Mouse (Mus musculus) embryonic fibroblast, embryonic 13.5 days (primary cell): ENCODE results near the gene Wiz. TPM values are rescaled to one million over a fixed set of nuclear protein-coding genes. Genes with fewer than 3 reads are reported as not detected.

Source experiments
- H3K27ac ChIP-seq: 2 replicates; pipeline ENCODE4 v1.5.1; 2012; ENCODE audit warnings: low read length, control low read depth, inconsistent platforms; ENCODE audit not compliant: insufficient read depth
- H3K4me1 ChIP-seq: 2 replicates; pipeline ENCODE4 v1.6.1; 2011; ENCODE audit warnings: low read length; ENCODE audit not compliant: control insufficient read depth, insufficient read depth
- H3K4me3 ChIP-seq: 2 replicates; pipeline ENCODE4 v1.5.1; 2011; ENCODE audit warnings: mild to moderate bottlenecking, control low read depth, low read length; ENCODE audit not compliant: insufficient read depth
- CTCF ChIP-seq: IDR thresholded peaks from 2 replicates; pipeline ENCODE4 v1.5.1; 2011; ENCODE audit warnings: mild to moderate bottlenecking, control low read depth, low read length, moderate library complexity, borderline replicate concordance; ENCODE audit not compliant: insufficient read depth
- POLR2A ChIP-seq: IDR thresholded peaks from 2 replicates; pipeline ENCODE4 v1.6.1; 2011; ENCODE audit warnings: low read depth, mild to moderate bottlenecking, control low read depth, low read length, moderate library complexity
- polyA plus RNA-seq: library from polyadenylated mRNA; stranded (reverse); fragments of >200 nt; gene quantifications from 2 replicates; pipeline ENCODE4 v1.2.4, GENCODE M21; 2011; ENCODE audit warnings: low read depth; ENCODE audit not compliant: missing spikeins, insufficient read length

Wiz gene
- polyA plus RNA-seq, 1 experiment: 26.1 TPM

DNA sequence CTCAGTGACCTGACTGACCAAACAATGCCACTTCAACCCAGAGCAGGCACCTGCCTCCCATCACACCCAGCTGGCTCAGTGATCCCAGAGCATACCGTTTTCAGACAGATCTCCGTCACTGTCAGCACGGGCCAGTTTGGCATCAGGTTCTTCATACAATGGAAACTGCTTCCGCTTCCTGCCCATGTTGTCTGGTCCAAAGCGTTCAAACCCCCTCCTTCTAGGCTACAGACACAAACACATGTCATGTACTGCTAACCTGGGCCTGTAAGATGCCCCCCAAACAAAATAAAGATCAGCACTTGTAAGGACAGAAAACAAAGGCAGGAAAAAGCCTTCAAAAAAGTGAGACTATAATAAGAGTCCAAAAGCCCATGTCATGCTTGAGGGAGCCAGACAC lies 73.7 kb downstream of the Wiz start:
- no peak overlapping the region for H3K4me3 ChIP-seq
- peaks cover 3% of the 10 kb centered on the region for H3K4me1 ChIP-seq
- no peak overlapping the region for H3K27ac ChIP-seq
- TF ChIP-seq CTCF (no peak), POLR2A (no peak)

DNA sequence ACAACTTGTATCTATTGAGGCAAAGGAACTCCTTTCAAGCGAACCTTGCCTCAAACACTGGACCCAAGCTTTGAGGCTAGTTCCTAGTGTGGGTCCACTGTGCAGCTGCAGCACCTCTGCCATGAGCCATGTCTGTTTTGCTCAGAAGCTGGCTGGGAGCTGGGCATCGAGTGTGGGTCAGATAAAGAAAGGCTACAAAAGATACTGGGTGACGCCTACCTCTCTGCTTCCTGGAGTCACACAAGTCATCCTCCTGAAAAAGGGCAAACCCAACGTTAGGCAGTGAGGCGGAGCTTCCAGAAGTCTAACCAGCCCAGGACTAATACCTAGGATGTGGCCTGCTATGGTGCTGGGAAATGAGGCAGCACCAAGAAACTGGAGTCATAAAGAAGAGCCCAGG lies 75.3 kb downstream of the Wiz start:
- H3K4me1 ChIP-seq: no peaks in the 10 kb centered on the region
- no peak for TF ChIP-seq CTCF
- no peak for TF ChIP-seq POLR2A
- H3K27ac ChIP-seq: no peak overlapping the region
- no peak overlapping the region for H3K4me3 ChIP-seq

DNA sequence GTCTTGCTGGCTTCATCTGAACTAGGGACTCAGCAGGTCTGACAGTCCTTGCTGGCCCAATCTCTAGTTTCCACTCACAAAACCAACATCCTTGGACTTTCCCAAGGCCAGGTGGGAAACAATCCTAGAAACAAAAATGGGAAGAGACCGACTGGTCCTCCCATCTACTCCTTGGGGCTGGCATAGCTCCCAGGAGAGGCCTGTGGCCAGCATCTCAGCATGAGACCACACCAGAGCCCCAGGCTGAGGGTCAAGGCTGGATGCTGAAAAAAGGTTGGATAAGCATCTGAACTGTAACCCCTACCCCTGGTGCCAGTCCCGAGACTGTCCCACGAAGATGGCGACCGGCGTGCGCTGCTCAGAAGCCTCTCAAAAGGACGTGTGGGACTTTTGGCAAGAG lies 76.4 kb downstream of the Wiz start:
- TF ChIP-seq CTCF (no peak), POLR2A (no peak)
- no peaks in the 10 kb centered on the region for H3K4me1 ChIP-seq
- H3K4me3 ChIP-seq: no peak overlapping the region
- no peak overlapping the region for H3K27ac ChIP-seq

DNA sequence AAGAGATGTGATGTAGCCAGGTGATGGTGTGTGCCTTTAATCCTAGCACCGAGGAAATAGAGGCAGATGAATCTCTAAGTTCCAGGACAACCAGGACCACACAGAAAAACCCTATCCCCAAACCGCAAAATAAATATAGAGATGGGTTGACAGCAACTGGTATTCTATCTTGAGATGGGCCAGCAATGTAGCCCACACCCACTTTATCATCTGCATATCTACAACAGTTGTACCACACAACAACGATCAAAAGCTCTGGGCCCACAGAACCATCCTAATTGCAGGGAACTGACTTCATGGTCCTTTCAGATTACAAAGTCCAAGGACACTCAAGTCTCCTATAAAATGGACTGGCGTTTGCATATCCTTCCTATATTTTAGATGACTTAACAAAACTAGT lies 81.3 kb downstream of the Wiz start:
- Histone ChIP-seq H3K27ac (no peak overlapping the region), H3K4me1 (no peaks in the 10 kb centered on the region), H3K4me3 (no peak overlapping the region)
- TF ChIP-seq POLR2A (no peak), CTCF (no peak)

Other genes starting within 250 kb of the Wiz start
- gene Notch3, start 222.6 kb downstream of the Wiz start, polyA plus RNA-seq: 18.8 and 20.8 TPM in 2 replicates
- not detected in 2 replicates for gene Ephx3, start 199.9 kb downstream of the Wiz start, polyA plus RNA-seq
- gene Brd4, start 104.7 kb downstream of the Wiz start, polyA plus RNA-seq: 79.6 and 80.7 TPM in 2 replicates
- 53.2 and 61.9 TPM in 2 replicates for gene Akap8, start 68.2 kb downstream of the Wiz start, polyA plus RNA-seq
- gene Akap8l, start 38.8 kb downstream of the Wiz start, polyA plus RNA-seq: 28.0 and 32.7 TPM in 2 replicates
- not detected in 2 replicates for gene Rasal3, start 14.1 kb upstream of the Wiz start, polyA plus RNA-seq
- gene Pglyrp2, start 34.7 kb upstream of the Wiz start, polyA plus RNA-seq: not detected in 2 replicates
- gene Cyp4f39, start 63.3 kb upstream of the Wiz start, polyA plus RNA-seq: not detected in 2 replicates
- gene Cyp4f17, start 116.6 kb upstream of the Wiz start, polyA plus RNA-seq: 15.1 and 15.8 TPM in 2 replicates
- 31.3 TPM in 2 replicates for gene Cyp4f16, start 147.1 kb upstream of the Wiz start, polyA plus RNA-seq
- gene Cyp4f37, start 231.9 kb upstream of the Wiz start, polyA plus RNA-seq: not detected in 2 replicates